Mouse (Mus musculus): Measurements from ENCODE around the gene 2410002F23Rik.
A peak's percentile ranks its signal among the peaks of the same experiment; 100 is the strongest.
"Not testable (repeated sequence)": the region's sequence is repeated elsewhere in the genome, so short reads cannot be mapped to it uniquely, and the experiment has no call there.

2410002F23Rik gene

DNA sequence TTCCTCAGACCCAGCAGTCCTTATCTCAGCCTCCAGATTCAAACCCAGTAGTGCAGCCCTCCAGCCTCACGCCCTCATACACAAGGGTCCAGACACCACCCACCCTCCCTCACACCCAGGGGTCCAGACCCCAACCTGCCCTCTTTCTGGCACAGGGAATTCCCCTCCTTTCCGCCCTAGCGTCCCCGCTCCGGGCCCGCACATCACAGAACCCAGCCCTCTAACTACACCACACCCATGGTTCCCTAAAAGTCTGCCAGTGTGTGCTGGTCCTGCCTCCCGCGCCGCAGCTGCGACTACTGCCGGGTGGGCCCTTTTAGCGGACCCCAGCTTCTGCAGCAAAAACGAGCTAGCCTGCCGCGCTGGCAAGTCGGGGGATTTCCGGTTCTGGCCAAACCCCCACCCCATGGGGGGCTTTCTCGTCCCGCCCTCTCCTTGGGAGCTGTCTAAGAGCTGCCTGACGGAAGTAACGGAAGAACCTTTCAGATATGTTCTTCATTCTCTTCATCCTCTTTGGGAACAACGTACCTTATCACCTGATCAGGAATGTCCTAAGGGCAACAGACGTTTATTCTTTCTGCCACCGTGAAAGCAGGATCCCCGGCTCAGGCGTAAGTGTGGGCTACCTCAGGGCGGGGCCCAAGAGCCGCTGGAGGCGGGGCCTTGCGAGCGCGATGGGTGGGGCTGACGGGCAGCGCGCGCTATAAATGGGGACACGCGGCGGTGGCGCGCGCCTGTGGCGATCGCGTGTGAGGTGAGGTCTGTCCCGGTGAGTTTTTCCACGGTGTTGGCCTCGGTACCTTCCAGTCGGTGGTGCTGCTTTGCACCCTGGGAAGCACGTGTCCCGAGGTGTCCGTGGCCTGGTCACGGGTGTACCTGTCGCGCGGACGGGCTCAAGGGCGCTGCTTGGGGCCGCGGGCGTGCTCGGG lies at the start of gene 2410002F23Rik, which contains the start of gene 1700028J19Rik:
Gene 2410002F23Rik (plus strand): TSS at position 668 of the 929 bp plus-strand sequence.
Gene 1700028J19Rik (minus strand): TSS at position 641 of the 929 bp plus-strand sequence.
- peak; percentile 82 for DNase-seq (ENCODE audit: low spot score)

DNA sequence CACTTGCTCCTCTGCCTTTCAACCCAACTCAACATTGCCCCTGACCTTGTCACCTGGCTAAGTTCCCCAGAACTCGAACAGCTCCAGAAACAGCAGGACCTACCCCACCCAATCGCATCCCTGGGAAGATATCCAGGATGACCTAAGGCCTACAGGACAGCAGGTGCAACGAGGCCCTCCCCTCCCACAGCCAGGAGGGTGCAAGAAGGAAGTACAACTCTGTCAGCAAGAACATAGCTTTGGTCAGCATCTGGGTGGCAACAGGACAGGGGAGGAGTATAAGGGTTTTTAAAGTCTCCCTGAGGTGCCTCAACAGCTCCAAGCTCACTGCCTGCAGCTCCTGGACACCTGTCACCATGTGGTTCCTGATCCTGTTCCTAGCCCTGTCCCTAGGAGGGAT lies 48.6 kb upstream of the 2410002F23Rik start, which contains the start of gene Klk1b3:
Gene Klk1b3 (plus strand): TSS at position 301 of the 400 bp plus-strand sequence.
- DNase-seq (ENCODE audit: low spot score), result no peak

DNA sequence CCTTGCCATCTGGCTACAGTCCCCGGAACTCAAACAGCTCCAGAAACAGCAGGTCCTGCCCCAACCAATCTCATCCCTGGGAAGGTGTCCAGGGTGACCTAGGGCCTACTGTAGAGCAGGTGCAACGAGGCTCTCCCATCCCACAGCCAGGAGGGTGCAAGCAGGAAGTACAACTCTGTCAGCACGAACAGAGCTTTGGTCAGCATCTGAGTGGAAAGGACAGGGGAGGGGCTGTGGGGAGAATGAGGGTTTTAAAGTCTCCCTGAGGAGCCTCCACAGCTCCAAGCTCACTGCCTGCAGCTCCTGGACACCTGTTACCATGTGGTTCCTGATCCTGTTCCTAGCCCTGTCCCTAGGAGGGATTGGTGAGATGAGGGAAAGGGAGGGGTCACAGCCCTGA lies 39.4 kb upstream of the 2410002F23Rik start, which contains the start of gene Klk1b4:
Gene Klk1b4 (plus strand): TSS at position 301 of the 400 bp plus-strand sequence.
- not testable (repeated sequence) for DNase-seq (ENCODE audit: low spot score)

DNA sequence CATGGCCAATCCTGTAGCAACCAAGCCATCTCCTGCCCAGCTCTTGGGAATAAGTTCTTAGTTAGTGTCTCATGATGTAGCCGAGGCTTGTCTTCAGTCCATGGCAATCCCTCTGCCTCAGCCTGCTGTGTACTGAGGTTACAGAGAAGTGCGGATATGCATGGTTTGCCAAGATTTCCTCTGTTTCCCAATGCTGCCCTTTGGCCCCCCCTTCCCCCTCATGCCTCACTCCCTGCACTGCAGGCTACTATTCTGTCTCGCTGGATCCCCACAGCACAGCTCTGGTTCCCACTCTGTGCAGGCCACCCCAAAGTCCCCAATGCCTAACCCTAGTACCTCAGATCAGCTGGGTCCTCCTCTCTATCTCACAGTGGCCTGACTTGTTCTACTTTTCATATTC lies 38.2 kb upstream of the 2410002F23Rik start:
- no peak for DNase-seq (ENCODE audit: low spot score)

DNA sequence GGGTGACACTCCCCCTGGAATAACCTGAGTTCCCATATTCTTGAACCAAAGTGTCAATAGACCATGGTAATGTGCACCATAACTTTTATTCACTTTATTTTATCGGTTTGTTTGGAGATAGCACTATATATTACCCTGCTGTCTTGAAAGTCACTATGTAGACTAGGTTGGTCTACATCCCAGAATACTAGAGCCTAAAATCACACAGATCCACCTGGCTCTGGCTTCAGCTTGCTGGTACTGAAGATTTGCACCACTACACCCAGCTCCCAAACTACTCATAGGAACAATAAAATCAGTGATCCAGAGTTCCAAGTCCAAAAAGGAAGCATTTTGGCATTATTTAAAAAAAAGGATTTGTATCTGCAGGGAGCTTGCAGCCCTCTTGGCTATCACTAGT lies 30.9 kb upstream of the 2410002F23Rik start, which contains the start of gene Klk1b5:
Gene Klk1b5 (plus strand): TSS at position 301 of the 400 bp plus-strand sequence.
- DNase-seq (ENCODE audit: low spot score), result no peak

DNA sequence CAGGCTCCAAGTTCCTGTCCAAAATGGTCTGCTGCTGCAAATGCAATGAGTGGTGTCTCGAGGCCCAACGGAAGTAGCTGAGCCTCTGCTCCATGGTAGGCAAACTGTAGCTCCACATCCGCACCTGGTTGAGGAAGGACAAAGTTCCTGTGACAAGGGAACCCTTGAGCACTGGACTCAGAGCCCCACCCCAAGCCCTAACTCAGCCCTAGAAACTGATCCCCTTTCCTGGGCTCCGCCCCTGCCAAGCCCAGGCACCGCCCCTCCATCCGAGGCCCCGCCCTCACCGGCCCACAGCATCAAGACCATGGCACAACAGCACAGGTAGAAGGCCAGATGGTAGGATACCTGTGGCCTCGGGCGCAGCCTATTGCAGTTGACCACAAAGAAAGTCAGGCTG lies 24.9 kb upstream of the 2410002F23Rik start:
- DNase-seq (ENCODE audit: low spot score), result not testable (repeated sequence)

DNA sequence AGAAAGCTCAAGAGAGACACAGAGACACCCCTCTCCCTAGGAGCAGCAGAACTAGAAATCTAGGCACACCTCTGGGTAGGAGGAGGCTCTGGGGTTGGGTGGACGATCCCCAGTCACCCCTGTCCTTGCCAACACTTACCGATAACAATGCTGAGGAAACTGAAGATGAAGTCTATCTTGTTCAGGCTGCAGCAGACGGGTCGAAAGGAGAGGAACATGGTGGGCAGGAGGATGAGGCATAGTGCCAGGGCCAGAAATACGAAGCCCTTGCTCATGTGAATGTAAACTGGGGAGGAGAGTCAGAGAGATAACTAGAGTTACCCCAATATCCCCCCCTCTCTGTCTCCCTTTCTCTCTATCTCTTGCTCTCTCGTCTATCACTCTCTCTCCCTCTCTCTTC lies 24.2 kb upstream of the 2410002F23Rik start:
- DNase-seq (ENCODE audit: low spot score), result not testable (repeated sequence)

DNA sequence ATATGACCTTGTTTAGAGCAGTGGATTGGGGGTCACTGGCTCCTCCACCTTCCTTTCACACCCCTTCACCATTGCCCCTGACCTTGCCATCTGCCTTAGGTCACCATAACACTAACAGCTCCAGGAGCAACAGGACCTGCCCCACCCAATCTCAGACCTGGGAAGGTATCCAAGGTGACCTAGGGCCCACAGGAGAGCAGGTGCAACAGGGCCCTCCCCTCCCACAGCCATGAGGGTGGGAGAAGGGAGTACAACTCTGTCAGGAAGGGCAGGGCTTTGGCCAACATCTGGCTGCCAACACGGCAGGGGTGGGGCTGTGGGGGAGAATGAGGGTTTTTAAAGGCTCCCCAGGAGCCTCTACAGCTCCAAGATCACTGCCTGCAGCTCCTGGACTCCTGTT lies 21.4 kb upstream of the 2410002F23Rik start, which contains the start of gene Klk1:
Gene Klk1 (plus strand): TSS at position 285 of the 400 bp plus-strand sequence.
- no peak for DNase-seq (ENCODE audit: low spot score)

DNA sequence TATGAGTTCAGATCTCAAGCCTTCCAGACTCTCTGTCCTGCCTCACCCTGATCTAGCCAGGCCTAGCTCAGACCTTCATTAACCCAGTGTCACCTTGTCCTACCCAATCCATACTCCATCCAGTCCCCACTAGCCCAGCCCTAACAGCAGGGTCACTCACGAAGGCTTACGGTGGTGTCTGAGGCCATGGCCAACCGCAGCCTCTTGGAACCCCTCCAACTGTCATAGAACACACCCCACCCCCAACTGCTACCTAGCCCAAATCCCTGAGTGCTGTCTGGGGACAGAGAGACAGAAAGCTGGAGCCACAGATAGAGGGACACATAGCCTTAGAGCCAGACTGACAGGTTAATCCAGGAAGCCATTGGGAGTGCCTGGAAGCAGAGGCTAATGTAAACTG lies 10.6 kb upstream of the 2410002F23Rik start, which contains the start of gene Gm36864:
Gene Gm36864 (plus strand): TSS at position 269 of the 400 bp plus-strand sequence.
- no peak for DNase-seq (ENCODE audit: low spot score)

DNA sequence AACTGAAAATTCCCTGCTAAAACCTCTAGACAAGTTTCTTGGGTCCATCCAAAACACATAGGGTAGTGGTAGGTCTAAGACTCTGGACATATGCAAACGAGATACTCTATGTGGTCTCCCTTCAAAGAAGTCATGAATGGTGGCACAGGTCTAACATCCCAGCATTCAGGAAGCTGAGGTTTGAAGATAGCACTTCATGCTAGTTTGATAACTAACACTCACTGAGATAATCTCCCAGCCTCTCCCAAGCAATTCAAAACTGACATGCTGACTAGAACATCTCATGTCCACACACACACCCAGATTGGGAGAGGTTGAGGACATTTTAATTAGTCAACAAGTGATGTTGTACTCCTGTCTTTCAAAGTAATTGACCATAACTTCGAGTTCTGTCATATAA lies 6.6 kb upstream of the 2410002F23Rik start:
- no peak for DNase-seq (ENCODE audit: low spot score)

DNA sequence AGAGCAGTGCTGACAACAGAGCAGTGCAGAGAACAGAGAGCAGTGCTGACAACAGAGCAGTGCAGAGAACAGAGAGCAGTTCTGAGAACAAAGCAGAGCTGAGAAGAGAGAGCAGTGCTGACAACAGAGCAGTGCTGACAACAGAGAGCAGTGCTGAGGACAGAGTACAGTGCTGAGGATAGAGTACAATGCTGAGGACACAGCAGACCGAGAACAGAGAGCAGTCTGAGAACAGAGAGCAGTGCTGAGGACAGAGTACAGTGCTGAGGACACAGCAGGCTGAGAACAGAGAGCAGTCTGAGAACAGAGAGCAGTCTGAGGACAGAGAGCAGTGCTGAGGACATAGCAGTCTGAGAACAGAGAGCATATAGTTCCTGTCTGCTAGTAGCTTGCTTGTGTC lies 5.8 kb upstream of the 2410002F23Rik start:
- DNase-seq (ENCODE audit: low spot score), result no peak

DNA sequence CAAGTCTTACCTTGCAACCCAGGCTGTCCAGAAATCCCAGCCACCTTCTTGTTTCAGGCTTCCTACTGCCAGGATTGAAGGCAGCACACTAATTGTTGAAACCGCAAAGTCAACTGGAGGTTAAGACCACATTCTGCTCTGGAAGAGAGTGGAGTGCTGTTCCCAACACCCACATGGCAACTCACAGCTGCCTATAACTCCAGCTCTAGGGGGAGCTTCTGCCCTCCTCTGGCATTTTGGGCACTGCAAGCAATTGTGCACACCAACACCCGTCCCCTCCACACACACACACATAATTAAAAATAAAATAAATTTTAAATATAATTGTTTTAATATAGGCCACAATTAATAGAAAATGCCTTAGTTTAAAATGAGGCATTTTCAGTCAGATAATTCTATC lies 5.4 kb upstream of the 2410002F23Rik start:
- DNase-seq (ENCODE audit: low spot score), result no peak

DNA sequence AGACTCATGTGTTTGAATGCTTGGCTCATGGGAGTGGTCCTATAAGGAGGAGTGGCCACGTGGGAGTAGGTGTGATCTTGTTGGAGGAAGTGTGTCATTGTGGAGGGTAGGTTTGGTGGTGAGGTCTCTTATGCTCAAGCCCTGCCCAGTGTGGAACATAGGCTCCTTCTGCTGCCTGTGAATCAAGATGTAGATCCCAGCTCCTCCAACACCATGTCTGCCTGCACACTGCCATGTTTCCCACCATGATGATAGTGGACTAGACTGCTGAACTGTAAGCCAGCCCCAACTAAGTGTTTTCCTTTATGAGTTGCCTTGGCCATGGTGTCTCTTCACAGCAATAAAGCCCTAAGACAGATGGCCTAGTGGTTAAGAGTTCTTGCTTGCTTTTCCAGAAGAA lies 2.4 kb upstream of the 2410002F23Rik start:
- DNase-seq (ENCODE audit: low spot score), result no peak

DNA sequence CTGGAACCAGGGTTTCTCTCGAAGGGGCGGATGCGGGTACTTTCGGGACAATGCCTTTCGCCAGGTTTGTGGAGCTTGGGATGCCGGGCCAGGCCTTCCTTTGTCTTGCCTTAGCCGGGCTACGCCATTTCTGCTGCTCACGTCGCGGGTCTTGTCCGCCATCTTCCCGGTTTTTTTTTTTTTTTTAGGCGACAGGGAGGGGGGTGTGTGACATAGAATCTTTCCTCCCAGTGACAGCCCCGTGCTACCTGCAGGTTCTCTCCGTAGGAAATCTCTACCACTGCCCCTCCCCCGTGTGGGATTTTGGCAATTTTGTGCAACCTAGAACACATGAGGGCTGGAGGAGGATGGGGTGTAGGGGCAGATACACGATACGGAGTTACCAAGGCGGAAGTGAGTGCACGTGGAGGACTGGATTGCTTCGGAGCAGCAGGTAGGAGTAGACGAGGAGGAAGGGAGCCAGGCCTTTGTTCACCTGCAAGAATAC lies 505 bp downstream of the 2410002F23Rik start:
- DNase-seq (ENCODE audit: low spot score), result no peak

DNA sequence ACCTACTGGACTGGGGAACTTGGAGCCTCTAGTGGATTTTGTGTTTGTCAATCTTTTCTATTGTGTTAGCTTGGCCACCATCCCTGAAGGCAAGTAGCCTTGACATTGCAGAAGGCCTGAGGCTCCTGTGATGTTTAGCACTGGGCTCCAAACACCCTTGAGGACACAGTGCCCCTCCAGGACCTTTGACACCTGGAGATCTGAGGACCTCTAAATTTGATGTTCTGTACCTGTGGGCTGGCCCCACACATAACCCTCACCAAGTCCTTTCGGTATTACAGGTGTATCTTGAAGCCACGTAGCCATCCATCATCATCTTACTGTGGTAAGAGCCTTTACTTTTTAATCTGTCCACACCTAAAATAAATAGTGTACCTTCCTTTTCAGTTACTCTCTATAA lies 1.4 kb downstream of the 2410002F23Rik start:
- no peak for DNase-seq (ENCODE audit: low spot score)

DNA sequence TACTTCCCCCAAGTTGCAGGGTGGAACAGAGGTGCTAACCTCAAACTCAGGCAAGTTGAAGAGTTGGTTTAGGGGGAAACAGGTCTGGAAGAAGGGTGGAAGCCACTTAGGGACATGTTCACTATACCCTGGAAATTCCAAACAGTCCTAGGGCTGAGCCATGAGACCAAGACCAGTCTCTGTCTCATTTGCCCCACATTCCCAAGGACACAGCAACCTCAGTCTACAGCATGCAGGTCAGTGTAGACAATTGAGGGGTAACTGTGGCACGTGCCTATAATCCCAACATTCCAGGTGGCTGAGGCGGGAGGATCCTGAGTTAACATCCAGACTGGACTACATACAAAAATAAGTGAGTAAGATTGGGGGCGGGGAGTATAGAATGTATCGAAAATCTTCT lies 2.7 kb downstream of the 2410002F23Rik start:
- no peak for DNase-seq (ENCODE audit: low spot score)

DNA sequence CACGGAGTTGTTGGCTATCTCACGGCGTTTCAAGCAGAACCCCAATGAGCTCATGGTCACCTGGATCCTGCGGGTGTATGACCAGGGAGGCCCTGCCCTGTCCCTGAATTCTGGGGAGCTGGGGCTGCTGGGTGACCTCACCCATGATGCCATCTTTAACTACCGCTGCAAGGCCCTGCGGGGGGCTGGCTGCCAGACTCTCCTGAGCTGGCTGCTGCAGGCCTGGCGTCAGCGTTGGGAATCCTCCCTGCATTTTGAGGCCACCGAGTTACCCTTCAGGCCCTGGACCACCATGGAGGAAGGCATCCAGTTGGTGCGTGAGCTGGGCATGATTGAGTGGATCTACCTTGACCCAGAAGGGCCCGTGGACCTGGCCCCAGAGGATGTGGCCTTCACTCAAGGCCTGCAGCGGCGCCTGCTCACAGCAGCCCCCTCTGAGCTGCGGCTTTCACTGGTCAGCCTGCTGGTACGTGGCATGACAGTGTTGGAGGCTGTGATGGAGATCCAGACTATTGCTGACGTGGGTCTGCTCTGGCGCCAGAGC lies 4.3 kb downstream of the 2410002F23Rik start:
- DNase-seq (ENCODE audit: low spot score), result not testable (repeated sequence)

DNA sequence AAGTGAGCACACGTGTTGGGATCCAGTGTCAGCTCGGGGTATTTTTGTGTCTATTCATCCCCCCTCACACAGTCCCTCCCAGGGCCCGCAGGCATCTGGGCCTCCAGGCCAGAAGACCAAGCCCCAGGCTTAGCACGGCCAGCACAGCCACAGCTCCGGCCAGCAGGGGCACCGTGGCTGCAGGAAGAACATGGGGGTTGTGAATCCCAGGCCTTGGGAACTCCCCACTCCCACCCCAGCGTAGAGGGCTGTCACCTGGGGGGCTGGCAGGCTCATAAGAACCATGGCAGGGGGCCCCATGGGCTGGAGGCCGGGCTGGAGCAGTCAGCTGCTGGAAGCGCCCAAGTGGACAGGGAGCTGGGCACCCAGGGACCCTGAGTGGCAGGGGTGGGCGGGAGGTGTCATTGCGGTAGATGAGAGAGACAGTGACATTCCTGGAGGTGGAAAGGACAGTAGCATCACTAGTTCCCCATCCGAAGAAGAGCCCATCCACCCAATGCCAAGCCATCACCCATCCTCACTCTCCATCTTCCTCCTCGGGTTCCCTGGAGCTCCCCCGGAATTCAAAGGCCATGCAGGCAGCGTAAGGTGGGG lies 6.6 kb downstream of the 2410002F23Rik start:
- DNase-seq (ENCODE audit: low spot score), result no peak

DNA sequence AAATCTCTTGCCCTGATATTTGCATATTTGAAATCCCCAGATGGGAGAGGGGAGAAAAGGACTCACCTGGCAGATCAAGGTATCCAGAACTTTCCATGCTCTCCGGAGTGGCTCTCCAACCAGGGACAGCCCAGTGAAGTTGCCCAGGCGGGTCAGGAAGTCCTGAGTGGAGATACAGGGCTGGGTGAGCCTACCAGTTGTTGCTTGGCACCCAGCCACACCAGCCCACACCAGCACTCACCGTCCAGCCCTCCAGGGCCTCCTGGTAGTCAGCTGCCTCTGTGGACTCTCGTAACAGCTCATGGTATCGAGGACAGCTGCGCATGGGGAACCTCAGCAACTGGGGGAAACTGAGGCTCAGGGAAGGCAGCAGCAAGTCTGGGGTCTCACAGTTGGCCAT lies 8.4 kb downstream of the 2410002F23Rik start:
- DNase-seq (ENCODE audit: low spot score), result no peak

DNA sequence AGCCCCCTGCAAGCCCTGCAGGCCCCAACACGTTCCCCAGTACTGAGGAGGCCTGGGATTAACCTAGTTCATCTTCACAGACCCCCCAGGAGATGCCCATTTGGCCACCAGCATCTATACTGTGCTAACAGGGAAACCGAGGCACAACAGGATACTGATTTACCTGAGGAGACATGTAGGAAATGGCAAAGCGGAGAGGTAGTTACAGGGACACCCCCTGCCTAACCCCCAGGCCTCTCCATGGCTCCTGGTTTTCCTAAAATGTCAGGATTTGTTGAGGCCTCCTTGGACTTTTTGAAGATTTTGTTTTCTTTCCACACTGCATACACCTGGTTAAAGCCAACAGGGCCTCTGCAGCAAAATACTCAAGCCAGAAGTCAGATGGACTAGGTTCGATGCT lies 10.8 kb downstream of the 2410002F23Rik start, which contains the start of gene Acp4:
Gene Acp4 (minus strand): TSS at position 101 of the 400 bp plus-strand sequence.
- DNase-seq (ENCODE audit: low spot score), result no peak

DNA sequence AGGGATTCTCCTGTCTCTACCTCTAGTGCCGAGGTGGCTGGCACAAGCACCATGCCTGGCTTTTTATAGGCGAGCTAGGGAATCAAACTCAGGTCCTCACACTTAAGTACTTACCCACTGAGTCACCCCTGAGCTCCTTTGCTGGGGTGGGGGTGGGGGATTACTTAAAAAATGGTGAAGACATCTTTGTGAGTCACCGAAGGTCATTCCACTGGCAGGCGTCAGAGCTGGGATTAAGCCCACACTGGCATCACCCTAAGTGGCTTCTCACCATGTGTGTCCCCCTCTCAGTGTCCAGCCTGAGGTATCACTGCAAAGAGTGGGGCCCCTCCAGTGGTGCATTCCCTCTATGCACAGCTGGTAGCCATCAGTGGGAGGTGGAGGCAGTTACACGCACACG lies 13.9 kb downstream of the 2410002F23Rik start:
- DNase-seq (ENCODE audit: low spot score), result no peak

DNA sequence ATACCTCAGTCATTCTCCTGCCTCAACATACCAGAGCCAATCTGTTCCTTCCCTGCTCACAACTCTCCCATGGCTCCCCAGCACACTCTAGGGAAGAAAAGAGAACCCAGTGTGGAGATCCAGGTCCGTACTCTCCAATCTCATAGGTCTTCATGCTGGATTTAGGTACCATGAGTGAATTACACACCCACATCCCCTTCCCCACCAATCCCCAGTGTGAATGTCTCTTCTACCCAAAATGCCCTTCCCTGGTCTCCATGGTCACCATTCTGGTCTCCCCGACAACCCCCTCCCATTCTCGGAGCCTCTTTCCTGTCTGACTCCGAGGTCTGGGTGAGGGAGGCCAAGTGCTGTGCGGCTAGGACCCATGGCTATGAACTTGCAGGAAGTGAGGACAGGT lies 14.6 kb downstream of the 2410002F23Rik start, which contains the start of gene Gm15517:
Gene Gm15517 (plus strand): TSS at position 301 of the 400 bp plus-strand sequence.
- DNase-seq (ENCODE audit: low spot score), result no peak

Measured in ovary, adult 18-20 months (tissue).